Mouse (Mus musculus) adrenal gland, adult 8-10 months (tissue): ENCODE results near the gene Csde1. TPM values are rescaled to one million over a fixed set of nuclear protein-coding genes. Genes with fewer than 3 reads are reported as not detected.

Experiments used
- DNase-seq: peaks from one replicate; pipeline ENCODE4 v3.0.0; 2022
- total RNA-seq, 4 experiments: library from RNA; stranded (reverse); gene quantifications; 2 replicates each; pipeline ENCODE4 v1.2.4; 2022

Csde1 gene
- 100 to 1,000 TPM; 349 to 384 (median 357) TPM for total RNA-seq

- DNase-seq: peak; percentile 98
These were observed at the start of gene Csde1 for GRCm38 (mm10) chr3:103020249-103020942. Gene Csde1, plus strand, starts transcription at chr3:103020426.

GRCm38 (mm10) chr3:102970508-102970907 is 49.7 kb upstream of the Csde1 start:
- no peak for DNase-seq

- no peak for DNase-seq
These were observed 43.3 kb upstream of the Csde1 start for GRCm38 (mm10) chr3:102976906-102977305.

GRCm38 (mm10) chr3:102979550-102980348 is 40.5 kb upstream of the Csde1 start:
- DNase-seq: no peak

- no peak for DNase-seq
These were observed 39.9 kb upstream of the Csde1 start for GRCm38 (mm10) chr3:102980349-102980736.

- DNase-seq: no peak
These were observed 29.2 kb upstream of the Csde1 start for GRCm38 (mm10) chr3:102991041-102991440.

GRCm38 (mm10) chr3:102992936-102993335 is 27.3 kb upstream of the Csde1 start:
- DNase-seq: no peak

- no peak for DNase-seq
These were observed 25.0 kb upstream of the Csde1 start for GRCm38 (mm10) chr3:102995233-102995604.

- peak; percentile 93 for DNase-seq
These were observed 24.5 kb upstream of the Csde1 start, which contains the start of gene Sike1 for GRCm38 (mm10) chr3:102995605-102996321. Gene Sike1, plus strand, starts transcription at chr3:102995708.

- no peak for DNase-seq
These were observed 23.2 kb upstream of the Csde1 start for GRCm38 (mm10) chr3:102997036-102997435.

- DNase-seq: no peak
These were observed 22.6 kb upstream of the Csde1 start for GRCm38 (mm10) chr3:102997591-102997990.

- DNase-seq: no peak
These were observed 18.6 kb upstream of the Csde1 start for GRCm38 (mm10) chr3:103001595-103001994.

- no peak for DNase-seq
These were observed 2.9 kb upstream of the Csde1 start for GRCm38 (mm10) chr3:103017350-103017749.

- DNase-seq: no peak
These were observed 764 bp upstream of the Csde1 start for GRCm38 (mm10) chr3:103019462-103019861.

- peak; percentile 92 for DNase-seq
These were observed 865 bp downstream of the Csde1 start for GRCm38 (mm10) chr3:103020943-103021638.

GRCm38 (mm10) chr3:103026174-103026573 is 5.9 kb downstream of the Csde1 start:
- DNase-seq: no peak

- no peak for DNase-seq
These were observed 20.1 kb downstream of the Csde1 start for GRCm38 (mm10) chr3:103040285-103040684.

- DNase-seq: no peak
These were observed 20.7 kb downstream of the Csde1 start for GRCm38 (mm10) chr3:103040861-103041379.

- no peak for DNase-seq
These were observed 35.9 kb downstream of the Csde1 start for GRCm38 (mm10) chr3:103056016-103056595.

GRCm38 (mm10) chr3:103057752-103058151 is 37.5 kb downstream of the Csde1 start:
- no peak for DNase-seq

- DNase-seq: peak; percentile 93
These were observed 38.3 kb downstream of the Csde1 start, which contains the start of gene Nras for GRCm38 (mm10) chr3:103058207-103059157. Gene Nras, plus strand, starts transcription at chr3:103058285.
